Mouse (Mus musculus) kidney, postnatal 0 days (tissue): ENCODE measurements around the gene Cdkl1. TPM values are rescaled to one million over a fixed set of nuclear protein-coding genes. Genes with fewer than 3 reads are reported as not detected.

Source experiments
- ATAC-seq: fragments of 200-750 bp; cut with Nextera tagmentation; replicated peaks from 2 replicates; pipeline ENCODE4 v1.8.0; 2017; ENCODE audit warnings: low read depth, moderate number of reproducible peaks, moderate TSS enrichment, moderate library complexity; ENCODE audit not compliant: low FRiP score
- DNase-seq: peaks from one replicate; pipeline ENCODE4 v3.0.0-alpha.2; 2016; ENCODE audit warnings: low spot score
- H3K27ac ChIP-seq: fragments of 300-500 bp; sonication (generic); 2 replicates; pipeline ENCODE4 v1.5.1; 2014; ENCODE audit warnings: mild to moderate bottlenecking
- H3K27me3 ChIP-seq: fragments of 300-500 bp; sonication (generic); 2 replicates; pipeline ENCODE4 v1.6.1; 2014; ENCODE audit warnings: low read length, mixed read lengths; ENCODE audit not compliant: insufficient read depth
- H3K36me3 ChIP-seq: fragments of 300-500 bp; sonication (generic); 2 replicates; pipeline ENCODE4 v1.6.1; 2014; ENCODE audit warnings: low read length, mixed read lengths; ENCODE audit not compliant: insufficient read depth
- H3K4me1 ChIP-seq: fragments of 300-500 bp; sonication (generic); replicated peaks from 2 replicates; pipeline ENCODE4 v1.6.1; 2014; ENCODE audit warnings: antibody characterized with exemption, low read length, mixed read lengths; ENCODE audit not compliant: insufficient read depth
- H3K4me2 ChIP-seq: fragments of 300-500 bp; sonication (generic); 2 replicates; pipeline ENCODE4 v1.6.1; 2014; ENCODE audit warnings: mild to moderate bottlenecking, low read length, moderate library complexity, mixed read lengths
- H3K4me3 ChIP-seq: fragments of 300-500 bp; sonication (generic); replicated peaks from 2 replicates; pipeline ENCODE4 v1.5.1; 2014; ENCODE audit warnings: low read depth, low read length
- H3K9ac ChIP-seq: fragments of 300-500 bp; sonication (generic); 2 replicates; pipeline ENCODE4 v1.6.1; 2014; ENCODE audit warnings: low read depth, low read length
- H3K9me3 ChIP-seq: fragments of 300-500 bp; sonication (generic); replicated peaks from 2 replicates; pipeline ENCODE4 v1.6.1; 2016; ENCODE audit warnings: low read length, inconsistent platforms, mixed read lengths
- CTCF ChIP-seq: IDR thresholded peaks from 2 replicates; pipeline ENCODE4 v1.5.1; 2016; ENCODE audit warnings: antibody characterized with exemption, low read depth, mild to moderate bottlenecking, moderate library complexity
- WGBS: fragments of 180-500 bp; shearing (Covaris S2); extraction: QIAGEN DNeasy Blood & Tissue Kit; methylation state at CpG from one replicate; pipeline ENCODE4 v1.1.7; 2014; 5-methylcytosine and 5-hydroxymethylcytosine counted together
- polyA plus RNA-seq: library from polyadenylated mRNA; unstranded; fragments of >200 nt; fragmentation: Nextera tagmentation; extraction: Ambion mirVana; gene quantifications from 2 replicates; pipeline ENCODE4 v1.2.1, GENCODE M21; 2015

Gene Cdkl1
- polyA plus RNA-seq, 1 experiment from 2014 or later = 85.5 TPM

DNA sequence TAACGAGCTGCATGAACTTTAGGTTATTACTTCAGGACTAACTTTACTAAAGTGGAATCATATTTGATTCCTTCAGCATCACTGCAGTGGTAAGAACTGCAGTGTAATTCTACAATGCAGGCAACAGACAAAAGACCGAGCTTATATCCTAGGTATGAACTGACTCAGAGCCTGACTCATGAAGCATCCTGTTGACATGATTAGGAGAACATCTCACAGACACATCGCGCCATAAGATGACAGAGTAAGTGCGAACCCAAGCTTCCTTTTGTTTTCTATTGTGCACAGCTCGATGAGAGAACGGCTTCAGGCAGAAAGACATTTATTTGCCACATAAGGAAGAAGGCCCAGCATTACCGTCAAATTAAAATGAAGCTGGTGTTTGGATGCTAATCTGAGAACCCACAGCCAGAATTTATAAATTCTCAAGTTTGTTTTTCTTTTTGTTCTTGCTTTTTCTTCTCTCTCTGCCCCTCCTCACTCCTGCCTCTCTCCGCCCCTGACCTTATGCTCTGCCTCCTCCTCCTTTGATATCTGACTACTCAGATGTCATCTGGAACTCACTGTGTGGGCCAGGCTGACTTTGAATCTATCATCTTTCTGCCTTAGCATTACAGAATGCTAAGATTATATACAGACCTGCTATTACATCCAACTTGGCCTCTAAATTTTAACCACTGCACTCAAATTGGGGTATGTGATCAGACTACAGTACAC, 34.0 kb upstream of the Cdkl1 start:
- no peak overlapping the region for H3K4me2 ChIP-seq
- 64% methylated on average over 9 of the region's 9 CpGs for WGBS
- ATAC-seq = no peak

DNA sequence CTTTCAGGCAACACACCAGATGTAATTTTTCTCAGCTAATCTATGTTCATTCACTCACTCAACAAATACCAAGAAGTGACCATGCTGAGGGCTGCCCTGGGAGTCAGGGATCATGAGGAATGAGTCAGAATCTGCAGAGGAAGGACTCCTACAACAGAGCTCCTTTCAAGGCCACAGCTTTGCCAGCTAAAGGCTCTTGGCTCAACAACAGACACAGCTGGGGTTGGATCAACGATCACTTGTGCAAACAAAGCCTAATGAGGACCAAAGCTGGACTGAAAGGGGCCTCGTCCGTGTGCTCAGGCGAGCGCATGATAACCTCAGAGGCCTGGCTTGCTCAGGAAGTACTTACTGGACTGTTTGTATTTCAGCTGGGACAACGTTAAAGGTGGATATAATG, 23.2 kb upstream of the Cdkl1 start:
- DNase-seq (no peak), ATAC-seq (no peak)
- H3K36me3 ChIP-seq = peaks cover 54% of the 10 kb centered on the region

More for the DNA sequence above, 34.0 kb upstream of the Cdkl1 start:
- peaks cover 50% of the 10 kb centered on the region for H3K36me3 ChIP-seq
- no peaks in the 10 kb centered on the region for H3K9me3 ChIP-seq
- no peak overlapping the region for H3K27ac ChIP-seq
- H3K9ac ChIP-seq = no peak overlapping the region
- H3K4me3 ChIP-seq = no peak overlapping the region
- no peak for TF ChIP-seq CTCF
- no peaks in the 10 kb centered on the region for H3K27me3 ChIP-seq
- H3K4me1 ChIP-seq = no peaks in the 10 kb centered on the region
- DNase-seq = no peak

DNA sequence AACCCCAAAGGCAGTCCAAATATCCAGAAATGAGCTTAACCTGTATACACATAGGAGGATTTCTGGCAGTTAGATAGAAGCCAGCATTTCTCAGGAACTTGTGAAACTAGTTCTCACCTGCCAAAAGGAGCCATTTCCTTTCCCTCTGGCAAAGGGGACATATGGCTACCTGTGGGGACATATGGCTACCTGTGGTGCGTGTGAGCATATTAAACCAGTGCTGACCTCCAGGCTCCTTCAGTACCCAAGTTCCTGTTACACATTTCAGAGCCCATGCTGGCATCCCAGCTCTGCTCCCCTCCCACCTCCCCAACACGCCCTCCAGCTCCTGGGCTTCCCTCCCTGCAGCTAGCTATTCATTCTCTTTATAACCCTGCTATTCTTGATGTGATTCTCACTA, 22.5 kb upstream of the Cdkl1 start:
- no peak overlapping the region for H3K4me3 ChIP-seq
- no peak for TF ChIP-seq CTCF
- no peaks in the 10 kb centered on the region for H3K27me3 ChIP-seq
- no peak overlapping the region for H3K4me2 ChIP-seq
- no peaks in the 10 kb centered on the region for H3K9me3 ChIP-seq
- ATAC-seq (no peak), DNase-seq (no peak)
- H3K36me3 ChIP-seq = peaks cover 47% of the 10 kb centered on the region
- H3K9ac ChIP-seq = no peak overlapping the region
- H3K4me1 ChIP-seq = no peaks in the 10 kb centered on the region
- H3K27ac ChIP-seq = no peak overlapping the region
- WGBS = 85% methylated on average over 2 of the region's 2 CpGs

More for the DNA sequence above, 23.2 kb upstream of the Cdkl1 start:
- Histone ChIP-seq H3K9ac (no peak overlapping the region), H3K27ac (no peak overlapping the region), H3K27me3 (no peaks in the 10 kb centered on the region), H3K4me3 (no peak overlapping the region), H3K4me2 (no peak overlapping the region), H3K9me3 (no peaks in the 10 kb centered on the region), H3K4me1 (no peaks in the 10 kb centered on the region)
- no peak for TF ChIP-seq CTCF
- WGBS = 38% methylated on average over 6 of the region's 6 CpGs

DNA sequence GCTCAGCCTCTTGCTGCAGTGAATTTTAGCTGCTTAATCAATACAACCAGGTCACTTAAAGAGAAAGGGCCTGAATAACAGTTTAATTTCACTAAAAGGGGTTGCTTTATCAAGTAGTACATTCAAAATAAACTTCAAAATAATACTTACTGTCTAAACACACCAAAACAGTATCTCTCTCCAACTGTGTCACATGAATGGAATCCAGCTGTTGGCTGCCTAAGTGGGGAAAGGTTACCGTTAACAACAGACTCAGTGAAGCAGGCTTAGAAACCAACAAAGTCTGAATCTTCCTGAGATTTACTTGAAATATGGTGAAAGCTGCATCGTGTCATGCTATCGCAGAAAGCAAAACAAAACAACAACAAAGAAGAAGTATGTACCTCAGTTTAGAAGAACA, 21.9 kb upstream of the Cdkl1 start:
- Histone ChIP-seq H3K4me1 (no peaks in the 10 kb centered on the region), H3K4me2 (no peak overlapping the region), H3K9me3 (no peaks in the 10 kb centered on the region), H3K4me3 (no peak overlapping the region), H3K36me3 (peaks cover 44% of the 10 kb centered on the region), H3K27me3 (no peaks in the 10 kb centered on the region), H3K9ac (no peak overlapping the region), H3K27ac (peak overlapping the region; percentile 55)
- DNase-seq = peak; percentile 47
- 63% methylated on average over 3 of the region's 3 CpGs for WGBS
- TF ChIP-seq CTCF = no peak
- ATAC-seq = no peak

DNA sequence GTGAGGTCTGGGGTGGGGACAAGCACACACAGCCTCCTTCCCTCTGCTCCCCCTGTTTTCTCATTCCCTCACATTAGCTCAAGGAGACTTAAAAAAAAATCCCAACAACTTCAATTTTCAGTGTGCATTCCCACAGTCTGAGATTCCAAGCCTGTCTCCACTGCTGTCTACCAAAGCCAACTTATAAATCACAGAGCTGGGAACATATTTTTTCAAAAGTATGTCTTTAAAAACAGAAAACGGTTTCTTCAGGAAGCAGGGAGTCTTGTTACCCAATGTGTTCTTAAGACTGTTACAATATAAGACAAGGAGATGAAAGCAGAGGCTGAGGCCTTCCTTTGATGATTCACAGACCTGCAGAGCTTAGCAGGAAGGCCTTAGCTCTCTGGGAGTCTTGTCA, 20.9 kb upstream of the Cdkl1 start:
- H3K9me3 ChIP-seq = no peaks in the 10 kb centered on the region
- WGBS = 17% methylated on average over 1 of the region's 1 CpGs
- H3K4me2 ChIP-seq = no peak overlapping the region
- H3K27ac ChIP-seq = peak overlapping the region; percentile 55; the same call in 1 of the 2 replicates
- DNase-seq = peak; percentile 60
- no peak overlapping the region for H3K9ac ChIP-seq
- no peak overlapping the region for H3K4me3 ChIP-seq
- H3K4me1 ChIP-seq = no peaks in the 10 kb centered on the region
- no peak for ATAC-seq
- H3K27me3 ChIP-seq = no peaks in the 10 kb centered on the region
- H3K36me3 ChIP-seq = peaks cover 46% of the 10 kb centered on the region
- TF ChIP-seq CTCF = no peak

DNA sequence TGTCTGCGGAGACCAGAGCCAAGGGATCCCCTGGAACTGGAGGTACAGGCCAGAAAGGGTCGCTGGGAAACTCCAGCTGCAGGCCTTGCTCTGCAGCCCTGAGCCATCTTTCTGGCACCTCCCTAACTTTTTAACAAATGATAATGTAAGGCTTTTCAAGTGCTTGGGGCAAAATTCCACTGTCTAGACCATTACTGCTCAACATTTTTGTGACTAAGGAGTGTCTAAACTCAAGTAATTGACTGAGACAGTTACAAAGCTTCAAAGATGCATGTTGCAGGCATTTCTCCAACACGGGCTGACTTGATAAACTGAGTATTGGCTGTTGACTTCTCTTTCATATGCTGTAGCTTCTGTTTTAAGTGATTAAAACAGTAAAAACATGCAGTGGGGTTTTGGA, 18.4 kb upstream of the Cdkl1 start:
- ATAC-seq (no peak), DNase-seq (no peak)
- no peak for TF ChIP-seq CTCF
- Histone ChIP-seq H3K27ac (no peak overlapping the region), H3K9ac (no peak overlapping the region), H3K27me3 (no peaks in the 10 kb centered on the region), H3K4me2 (no peak overlapping the region), H3K4me3 (no peak overlapping the region), H3K36me3 (peaks cover 36% of the 10 kb centered on the region), H3K9me3 (no peaks in the 10 kb centered on the region), H3K4me1 (no peaks in the 10 kb centered on the region)
- 82% methylated on average over 3 of the region's 3 CpGs for WGBS
